Mouse (Mus musculus) urinary bladder, postnatal 10 days (tissue): Measurements from ENCODE around the gene Vps45.
"Not testable (repeated sequence)": the region's sequence is repeated elsewhere in the genome, so short reads cannot be mapped to it uniquely, and the experiment has no call there.

ENCODE experiments used
- DNase-seq: peaks from one replicate; pipeline ENCODE4 v3.0.0; 2022; ENCODE audit warnings: low spot score

Vps45 gene

GRCm38 (mm10) chr3:95972251-95972872 is 85.9 kb downstream of the Vps45 start:
- DNase-seq = no peak

- DNase-seq = not testable (repeated sequence)
Measured at GRCm38 (mm10) chr3:95970661-95971060, 87.6 kb downstream of the Vps45 start.

GRCm38 (mm10) chr3:95969277-95969676 is 89.0 kb downstream of the Vps45 start:
- DNase-seq = no peak

- no peak for DNase-seq
Measured at GRCm38 (mm10) chr3:95965518-95966451, 92.5 kb downstream of the Vps45 start.

GRCm38 (mm10) chr3:95963681-95964080 is 94.6 kb downstream of the Vps45 start:
- no peak for DNase-seq

- DNase-seq = no peak
Measured at GRCm38 (mm10) chr3:95963230-95963629, 95.0 kb downstream of the Vps45 start.

GRCm38 (mm10) chr3:95962182-95962581 is 96.1 kb downstream of the Vps45 start:
- DNase-seq = not testable (repeated sequence)

- no peak for DNase-seq
Measured at GRCm38 (mm10) chr3:95959807-95960206, 98.5 kb downstream of the Vps45 start.

- DNase-seq = no peak
Measured at GRCm38 (mm10) chr3:95959082-95959481, 99.2 kb downstream of the Vps45 start.

GRCm38 (mm10) chr3:95957359-95958148 is 100.7 kb downstream of the Vps45 start:
- no peak for DNase-seq

- no peak for DNase-seq
Measured at GRCm38 (mm10) chr3:95955318-95955717, 102.9 kb downstream of the Vps45 start.

- not testable (repeated sequence) for DNase-seq
Measured at GRCm38 (mm10) chr3:95954648-95955173, 103.6 kb downstream of the Vps45 start.

GRCm38 (mm10) chr3:95953522-95953921 is 104.7 kb downstream of the Vps45 start:
- DNase-seq = no peak

- no peak for DNase-seq
Measured at GRCm38 (mm10) chr3:95953023-95953422, 105.2 kb downstream of the Vps45 start.

GRCm38 (mm10) chr3:95951566-95951965 is 106.7 kb downstream of the Vps45 start:
- not testable (repeated sequence) for DNase-seq

GRCm38 (mm10) chr3:95950763-95951551 is 107.3 kb downstream of the Vps45 start:
- DNase-seq = peak; percentile 52
